Mouse (Mus musculus) lung, embryonic 15.5 days (tissue): Measurements from ENCODE around the gene Rmdn2. TPM values are rescaled to one million over a fixed set of nuclear protein-coding genes. Genes with fewer than 3 reads are reported as not detected.

Source experiments
- ATAC-seq: fragments of 200-750 bp; cut with Nextera tagmentation; 2 replicates; pipeline ENCODE4 v1.8.0; 2017; ENCODE audit warnings: moderate number of reproducible peaks, borderline replicate concordance; ENCODE audit not compliant: low FRiP score, low TSS enrichment; ENCODE audit errors: extremely low read depth
- H3K27ac ChIP-seq: fragments of 300-500 bp; sonication (generic); 2 replicates; pipeline ENCODE4 v1.5.1; 2015; ENCODE audit warnings: moderate library complexity, mild to moderate bottlenecking, inconsistent platforms
- H3K27me3 ChIP-seq: fragments of 300-500 bp; sonication (generic); 2 replicates; pipeline ENCODE4 v1.6.1; 2015; ENCODE audit warnings: inconsistent platforms
- H3K36me3 ChIP-seq: fragments of 300-500 bp; sonication (generic); 2 replicates; pipeline ENCODE4 v1.6.1; 2015; ENCODE audit warnings: inconsistent platforms
- H3K4me1 ChIP-seq: fragments of 300-500 bp; sonication (generic); 2 replicates; pipeline ENCODE4 v1.6.1; 2015; ENCODE audit warnings: inconsistent platforms
- H3K4me2 ChIP-seq: fragments of 300-500 bp; sonication (generic); 2 replicates; pipeline ENCODE4 v1.6.1; 2015; ENCODE audit warnings: inconsistent platforms, mild to moderate bottlenecking, moderate library complexity
- H3K4me3 ChIP-seq: fragments of 300-500 bp; sonication (generic); 2 replicates; pipeline ENCODE4 v1.5.1; 2015; ENCODE audit warnings: mild to moderate bottlenecking, inconsistent platforms
- H3K9ac ChIP-seq: fragments of 300-500 bp; sonication (generic); 2 replicates; pipeline ENCODE4 v1.6.1; 2015; ENCODE audit warnings: inconsistent platforms
- H3K9me3 ChIP-seq: fragments of 300-500 bp; sonication (generic); 2 replicates; pipeline ENCODE4 v1.6.1; 2016; ENCODE audit warnings: inconsistent platforms
- WGBS: fragments of 180-500 bp; shearing (Covaris S2); methylation state at CpG from one replicate; pipeline ENCODE4 v1.1.7; 2015; 5-methylcytosine and 5-hydroxymethylcytosine counted together
- polyA plus RNA-seq: library from polyadenylated mRNA; unstranded; fragments of >200 nt; fragmentation: Nextera tagmentation; extraction: Ambion mirVana; gene quantifications from 2 replicates; pipeline ENCODE4 v1.2.1, GENCODE M21; 2015

Gene Rmdn2
- polyA plus RNA-seq, 1 experiment from 2014 or later, result 20.5 TPM

- ATAC-seq, result no peak
- no peak overlapping the region for H3K4me2 ChIP-seq
- H3K9ac ChIP-seq, result no peak overlapping the region
- no peaks in the 10 kb centered on the region for H3K9me3 ChIP-seq
- 0 out of 2 replicates have a peak, but pooled peaks cover 4% of the 10 kb centered on the region for H3K4me1 ChIP-seq
- H3K27me3 ChIP-seq, result no peaks in the 10 kb centered on the region
- 93% methylated on average over 5 of the region's 5 CpGs for WGBS
- H3K36me3 ChIP-seq, result no peaks in the 10 kb centered on the region
- no peak overlapping the region for H3K4me3 ChIP-seq
- no peak overlapping the region for H3K27ac ChIP-seq
Observed at GRCm38 (mm10) chr17:79618984-79619383, 7.3 kb downstream of the Rmdn2 start.

GRCm38 (mm10) chr17:79622050-79622449 lies 10.4 kb downstream of the Rmdn2 start:
- ATAC-seq, result no peak

GRCm38 (mm10) chr17:79622574-79622973 lies 10.9 kb downstream of the Rmdn2 start:
- H3K36me3 ChIP-seq, result no peaks in the 10 kb centered on the region
- WGBS, result 88% methylated on average over 7 of the region's 7 CpGs
- H3K9ac ChIP-seq, result no peak overlapping the region

More at GRCm38 (mm10) chr17:79622050-79622449, 10.4 kb downstream of the Rmdn2 start:
- H3K4me3 ChIP-seq, result no peak overlapping the region
- no peak overlapping the region for H3K4me2 ChIP-seq
- H3K4me1 ChIP-seq, result no peaks in the 10 kb centered on the region
- no peak overlapping the region for H3K27ac ChIP-seq
- H3K27me3 ChIP-seq, result no peaks in the 10 kb centered on the region
- WGBS, result 93% methylated on average over 6 of the region's 6 CpGs
- H3K9me3 ChIP-seq, result no peaks in the 10 kb centered on the region
- no peak overlapping the region for H3K9ac ChIP-seq
- H3K36me3 ChIP-seq, result no peaks in the 10 kb centered on the region

GRCm38 (mm10) chr17:79623841-79624240 lies 12.2 kb downstream of the Rmdn2 start:
- Histone ChIP-seq H3K4me3 (no peak overlapping the region), H3K36me3 (no peaks in the 10 kb centered on the region), H3K4me1 (no peaks in the 10 kb centered on the region), H3K4me2 (no peak overlapping the region), H3K27me3 (no peaks in the 10 kb centered on the region), H3K9ac (no peak overlapping the region), H3K27ac (no peak overlapping the region), H3K9me3 (no peaks in the 10 kb centered on the region)
- 69% methylated on average over 3 of the region's 3 CpGs for WGBS
- no peak for ATAC-seq

More at GRCm38 (mm10) chr17:79622574-79622973, 10.9 kb downstream of the Rmdn2 start:
- ATAC-seq, result no peak
- no peaks in the 10 kb centered on the region for H3K9me3 ChIP-seq
- H3K4me1 ChIP-seq, result no peaks in the 10 kb centered on the region
- H3K4me2 ChIP-seq, result no peak overlapping the region
- no peaks in the 10 kb centered on the region for H3K27me3 ChIP-seq
- H3K4me3 ChIP-seq, result no peak overlapping the region
- H3K27ac ChIP-seq, result no peak overlapping the region

- Histone ChIP-seq H3K27me3 (no peaks in the 10 kb centered on the region), H3K4me3 (no peak overlapping the region), H3K36me3 (no peaks in the 10 kb centered on the region), H3K27ac (no peak overlapping the region), H3K4me2 (no peak overlapping the region), H3K4me1 (no peaks in the 10 kb centered on the region), H3K9ac (no peak overlapping the region), H3K9me3 (no peaks in the 10 kb centered on the region)
- 66% methylated on average over 12 of the region's 12 CpGs for WGBS
- no peak; the same call in 1 of the 2 replicates for ATAC-seq
Observed at GRCm38 (mm10) chr17:79626241-79626816, 14.7 kb downstream of the Rmdn2 start.

GRCm38 (mm10) chr17:79649893-79650292 lies 38.2 kb downstream of the Rmdn2 start:
- Histone ChIP-seq H3K27me3 (no peaks in the 10 kb centered on the region), H3K9ac (no peak overlapping the region), H3K4me1 (no peaks in the 10 kb centered on the region), H3K27ac (no peak overlapping the region), H3K9me3 (no peaks in the 10 kb centered on the region), H3K36me3 (no peaks in the 10 kb centered on the region), H3K4me2 (no peak overlapping the region), H3K4me3 (no peak overlapping the region)
- no peak for ATAC-seq
- WGBS, result 82% methylated on average over 4 of the region's 4 CpGs

- Histone ChIP-seq H3K4me3 (no peak overlapping the region), H3K4me1 (no peaks in the 10 kb centered on the region), H3K36me3 (no peaks in the 10 kb centered on the region), H3K27me3 (no peaks in the 10 kb centered on the region), H3K4me2 (no peak overlapping the region), H3K9me3 (no peaks in the 10 kb centered on the region), H3K9ac (no peak overlapping the region), H3K27ac (no peak overlapping the region)
- ATAC-seq, result no peak
- 90% methylated on average over 5 of the region's 5 CpGs for WGBS
Observed at GRCm38 (mm10) chr17:79650297-79650696, 38.6 kb downstream of the Rmdn2 start.

- no peak overlapping the region for H3K9ac ChIP-seq
- 71% methylated on average over 1 of the region's 1 CpGs for WGBS
- H3K4me2 ChIP-seq, result no peak overlapping the region
- no peak for ATAC-seq
- no peaks in the 10 kb centered on the region for H3K36me3 ChIP-seq
- H3K9me3 ChIP-seq, result no peaks in the 10 kb centered on the region
- no peaks in the 10 kb centered on the region for H3K27me3 ChIP-seq
- H3K27ac ChIP-seq, result no peak overlapping the region
- peaks cover 4% of the 10 kb centered on the region; the same call in 1 of the 2 replicates for H3K4me1 ChIP-seq
- no peak overlapping the region for H3K4me3 ChIP-seq
Observed at GRCm38 (mm10) chr17:79653171-79653570, 41.5 kb downstream of the Rmdn2 start.

GRCm38 (mm10) chr17:79654187-79654586 lies 42.5 kb downstream of the Rmdn2 start:
- Histone ChIP-seq H3K9me3 (no peaks in the 10 kb centered on the region), H3K4me2 (no peak overlapping the region), H3K9ac (no peak overlapping the region), H3K4me3 (no peak overlapping the region), H3K4me1 (peaks cover 4% of the 10 kb centered on the region; the same call in 1 of the 2 replicates), H3K27me3 (no peaks in the 10 kb centered on the region), H3K36me3 (no peaks in the 10 kb centered on the region), H3K27ac (no peak overlapping the region)
- ATAC-seq, result no peak
- WGBS, result 74% methylated on average over 3 of the region's 3 CpGs

GRCm38 (mm10) chr17:79657785-79658184 lies 46.1 kb downstream of the Rmdn2 start:
- Histone ChIP-seq H3K9me3 (no peaks in the 10 kb centered on the region), H3K4me1 (peaks cover 14% of the 10 kb centered on the region; the same call in 1 of the 2 replicates), H3K27ac (no peak overlapping the region), H3K36me3 (no peaks in the 10 kb centered on the region), H3K4me3 (no peak overlapping the region), H3K9ac (no peak overlapping the region), H3K27me3 (no peaks in the 10 kb centered on the region), H3K4me2 (no peak overlapping the region)
- 37% methylated on average over 9 of the region's 9 CpGs for WGBS
- ATAC-seq, result no peak

GRCm38 (mm10) chr17:79658452-79658851 lies 46.8 kb downstream of the Rmdn2 start:
- H3K4me2 ChIP-seq, result no peak overlapping the region
- H3K4me3 ChIP-seq, result no peak overlapping the region
- ATAC-seq, result no peak
- H3K9ac ChIP-seq, result no peak overlapping the region
- no peaks in the 10 kb centered on the region for H3K9me3 ChIP-seq
- H3K36me3 ChIP-seq, result no peaks in the 10 kb centered on the region
- H3K4me1 ChIP-seq, result peaks cover 14% of the 10 kb centered on the region; the same call in 1 of the 2 replicates
- no peaks in the 10 kb centered on the region for H3K27me3 ChIP-seq
- WGBS, result 52% methylated on average over 3 of the region's 3 CpGs
- H3K27ac ChIP-seq, result no peak overlapping the region

- WGBS, result 63% methylated on average over 8 of the region's 8 CpGs
- H3K9me3 ChIP-seq, result no peaks in the 10 kb centered on the region
- H3K4me3 ChIP-seq, result no peak overlapping the region
- peaks cover 14% of the 10 kb centered on the region; the same call in 1 of the 2 replicates for H3K4me1 ChIP-seq
- H3K9ac ChIP-seq, result no peak overlapping the region
- no peaks in the 10 kb centered on the region for H3K27me3 ChIP-seq
- H3K36me3 ChIP-seq, result no peaks in the 10 kb centered on the region
- H3K27ac ChIP-seq, result no peak overlapping the region
- ATAC-seq, result no peak
- no peak overlapping the region for H3K4me2 ChIP-seq
Observed at GRCm38 (mm10) chr17:79658863-79659262, 47.2 kb downstream of the Rmdn2 start.
